Mouse (Mus musculus): ENCODE measurements around the gene Ramp2.

GRCm38 (mm10) chr11:101226065-101226701 lies 19.6 kb upstream of the Ramp2 start, which contains the start of gene Ezh1:
- TF ChIP-seq CTCF (IDR thresholded peaks at IDR 0.05; ENCODE audit: borderline replicate concordance, insufficient read depth, low read length) (no peak), POLR2A (IDR thresholded peaks at IDR 0.05; ENCODE audit: low read depth, low read length) (peak; percentile 75)

All from embryonic fibroblast, embryonic 13.5 days (primary cell).